Mouse (Mus musculus) stomach, embryonic 14.5 days (tissue): ENCODE data around the gene Syt1. TPM values are rescaled to one million over a fixed set of nuclear protein-coding genes. Genes with fewer than 3 reads are reported as not detected.
A peak's percentile ranks its signal among the peaks of the same experiment; 100 is the strongest.

Experiments
- ATAC-seq: fragments of 200-750 bp; cut with Nextera tagmentation; 2 replicates; pipeline ENCODE4 v1.8.0; 2017; ENCODE audit warnings: low read depth, moderate TSS enrichment; ENCODE audit not compliant: insufficient number of reproducible peaks, insufficient read depth, low FRiP score
- H3K27ac ChIP-seq: fragments of 300-500 bp; sonication (generic); 2 replicates; pipeline ENCODE4 v1.5.1; 2014; ENCODE audit warnings: mild to moderate bottlenecking, low read length, moderate library complexity, mixed read lengths
- H3K27me3 ChIP-seq: fragments of 300-500 bp; sonication (generic); 2 replicates; pipeline ENCODE4 v1.6.1; 2014; ENCODE audit warnings: low read length, control low read depth, mixed read lengths; ENCODE audit not compliant: control insufficient read depth, insufficient read depth
- H3K36me3 ChIP-seq: fragments of 300-500 bp; sonication (generic); 2 replicates; pipeline ENCODE4 v1.6.1; 2014; ENCODE audit warnings: mild to moderate bottlenecking, control low read depth, low read length, moderate library complexity, mixed read lengths; ENCODE audit not compliant: control insufficient read depth, insufficient read depth
- H3K4me1 ChIP-seq: fragments of 300-500 bp; sonication (generic); 2 replicates; pipeline ENCODE4 v1.6.1; 2014; ENCODE audit warnings: low read length, control low read depth, mixed read lengths; ENCODE audit not compliant: control insufficient read depth, insufficient read depth
- H3K4me2 ChIP-seq: fragments of 300-500 bp; sonication (generic); replicated peaks from 2 replicates; pipeline ENCODE4 v1.6.1; 2014; ENCODE audit warnings: low read depth, low read length, control low read depth
- H3K4me3 ChIP-seq: fragments of 300-500 bp; sonication (generic); 2 replicates; pipeline ENCODE4 v1.5.1; 2014; ENCODE audit warnings: low read depth, low read length, control low read depth
- H3K9ac ChIP-seq: fragments of 300-500 bp; sonication (generic); replicated peaks from 2 replicates; pipeline ENCODE4 v1.6.1; 2014; ENCODE audit warnings: low read depth, mild to moderate bottlenecking, control low read depth, low read length, moderate library complexity, mixed read lengths
- H3K9me3 ChIP-seq: fragments of 300-500 bp; sonication (generic); 2 replicates; pipeline ENCODE4 v1.6.1; 2016; ENCODE audit warnings: low read depth, low read length, control low read depth; ENCODE audit not compliant: control insufficient read depth
- WGBS: fragments of 180-500 bp; shearing (Covaris S2); extraction: QIAGEN DNeasy Blood & Tissue Kit; methylation state at CpG from one replicate; pipeline ENCODE4 v1.1.7; 2014; 5-methylcytosine and 5-hydroxymethylcytosine counted together
- polyA plus RNA-seq: library from polyadenylated mRNA; unstranded; fragments of >200 nt; fragmentation: Nextera tagmentation; extraction: Ambion mirVana; gene quantifications from 2 replicates; pipeline ENCODE4 v1.2.1, GENCODE M21; 2014

The Syt1 gene
- polyA plus RNA-seq, 1 experiment from 2014 or later, result 12.7 TPM

- no peak for ATAC-seq
- Histone ChIP-seq H3K9ac (no peak overlapping the region), H3K36me3 (no peaks in the 10 kb centered on the region), H3K27me3 (no peaks in the 10 kb centered on the region), H3K4me1 (no peaks in the 10 kb centered on the region), H3K4me2 (no peak overlapping the region), H3K4me3 (no peak overlapping the region), H3K9me3 (no peaks in the 10 kb centered on the region), H3K27ac (no peak overlapping the region)
- WGBS, result 91% methylated on average over 5 of the region's 5 CpGs
Observed at GRCm38 (mm10) chr10:108619861-108620260, 390.9 kb downstream of the Syt1 start.

GRCm38 (mm10) chr10:108619217-108619616, 391.6 kb downstream of the Syt1 start:
- WGBS, result 85% methylated on average over 5 of the region's 5 CpGs
- Histone ChIP-seq H3K4me2 (no peak overlapping the region), H3K9me3 (no peaks in the 10 kb centered on the region), H3K4me3 (no peak overlapping the region), H3K27ac (no peak overlapping the region), H3K4me1 (no peaks in the 10 kb centered on the region), H3K27me3 (no peaks in the 10 kb centered on the region), H3K36me3 (no peaks in the 10 kb centered on the region), H3K9ac (no peak overlapping the region)
- ATAC-seq, result no peak

GRCm38 (mm10) chr10:108610057-108610644, 400.6 kb downstream of the Syt1 start:
- Histone ChIP-seq H3K9ac (no peak overlapping the region), H3K4me1 (no peaks in the 10 kb centered on the region), H3K4me2 (no peak overlapping the region), H3K4me3 (no peak overlapping the region), H3K9me3 (no peaks in the 10 kb centered on the region), H3K27me3 (no peaks in the 10 kb centered on the region), H3K27ac (no peak overlapping the region), H3K36me3 (no peaks in the 10 kb centered on the region)
- WGBS, result 54% methylated on average over 14 of the region's 14 CpGs
- ATAC-seq, result 0 out of 2 replicates have a peak, but pooled peaks have one; percentile 18

DNA sequence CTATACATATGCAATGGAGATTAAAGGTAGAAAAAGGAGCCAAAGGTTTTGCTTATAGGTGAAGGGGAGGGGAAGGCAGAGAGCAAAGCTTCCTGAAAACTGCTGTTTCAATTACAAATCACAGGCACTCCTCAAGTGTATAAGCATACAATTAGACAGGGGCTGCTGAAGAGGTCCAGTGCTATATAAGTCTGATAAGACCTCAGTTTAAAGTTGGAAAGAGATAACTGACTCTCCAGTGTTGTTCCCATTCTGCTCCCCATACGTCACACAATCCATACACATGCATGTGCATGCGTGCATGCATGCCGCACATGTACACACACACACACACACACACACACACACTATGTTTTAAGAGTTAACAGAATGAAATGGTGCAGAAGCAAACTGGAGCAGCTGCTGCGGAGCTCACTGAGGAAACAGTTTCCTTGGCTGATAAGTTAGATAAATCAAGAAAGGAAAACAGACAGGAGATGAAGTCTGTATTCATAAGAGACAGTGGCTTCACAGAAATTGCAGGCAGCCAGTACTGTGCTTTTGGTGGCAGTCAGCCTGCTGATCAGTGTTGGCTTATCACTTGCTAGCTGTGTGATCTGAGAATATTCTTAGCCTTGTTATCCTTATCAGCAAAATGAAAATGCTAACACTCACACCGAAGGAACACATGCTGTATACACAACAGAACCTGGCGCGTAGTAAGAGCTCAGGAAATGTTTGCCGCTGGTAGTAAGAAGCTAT, 408.9 kb downstream of the Syt1 start:
- whole genome bisulfite sequencing, result 60% methylated on average over 8 of the region's 8 CpGs
- no peak overlapping the region for H3K27ac ChIP-seq
- H3K36me3 ChIP-seq, result no peaks in the 10 kb centered on the region
- no peaks in the 10 kb centered on the region for H3K27me3 ChIP-seq
- H3K4me2 ChIP-seq, result no peak overlapping the region
- ATAC-seq, result no peak
- no peak overlapping the region for H3K4me3 ChIP-seq
- no peaks in the 10 kb centered on the region for H3K4me1 ChIP-seq
- H3K9me3 ChIP-seq, result peaks cover 6% of the 10 kb centered on the region
- no peak overlapping the region for H3K9ac ChIP-seq

DNA sequence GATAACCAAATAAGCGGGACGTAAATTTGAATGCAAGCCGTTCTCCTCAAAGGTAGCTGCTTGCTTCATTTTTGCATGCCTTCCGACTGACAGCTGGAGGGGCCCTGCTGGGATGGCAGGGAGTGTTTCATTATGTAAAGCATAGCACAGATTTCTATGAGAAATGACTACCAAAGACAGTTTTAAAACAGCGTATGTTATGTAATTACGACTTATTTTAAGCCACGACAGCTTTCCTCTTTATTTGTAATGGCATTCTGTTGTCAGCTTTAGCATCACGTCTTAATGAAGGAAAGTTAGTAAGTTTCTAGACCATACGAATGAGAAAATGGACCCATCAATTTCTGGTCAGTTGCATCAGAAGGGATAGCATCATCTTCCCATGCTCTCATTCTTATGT, 410.1 kb downstream of the Syt1 start:
- Histone ChIP-seq H3K9me3 (peaks cover 6% of the 10 kb centered on the region), H3K4me3 (no peak overlapping the region), H3K9ac (no peak overlapping the region), H3K4me1 (no peaks in the 10 kb centered on the region; the same call in 1 of the 2 replicates), H3K27me3 (no peaks in the 10 kb centered on the region), H3K4me2 (no peak overlapping the region), H3K27ac (no peak overlapping the region), H3K36me3 (no peaks in the 10 kb centered on the region)
- no peak for ATAC-seq
- 83% methylated on average over 9 of the region's 9 CpGs for WGBS

- H3K27me3 ChIP-seq, result no peaks in the 10 kb centered on the region
- no peak overlapping the region for H3K9ac ChIP-seq
- H3K9me3 ChIP-seq, result peaks cover 6% of the 10 kb centered on the region
- 93% methylated on average over 1 of the region's 1 CpGs for WGBS
- H3K4me2 ChIP-seq, result no peak overlapping the region
- no peaks in the 10 kb centered on the region; the same call in 1 of the 2 replicates for H3K4me1 ChIP-seq
- no peak for ATAC-seq
- H3K36me3 ChIP-seq, result no peaks in the 10 kb centered on the region
- no peak overlapping the region for H3K4me3 ChIP-seq
- no peak overlapping the region for H3K27ac ChIP-seq
Observed at GRCm38 (mm10) chr10:108597385-108597784, 413.4 kb downstream of the Syt1 start.

GRCm38 (mm10) chr10:108596162-108596927, 414.4 kb downstream of the Syt1 start:
- H3K27ac ChIP-seq, result no peak overlapping the region
- peak overlapping the region; percentile 18; the same call in 1 of the 2 replicates for H3K4me2 ChIP-seq
- no peaks in the 10 kb centered on the region for H3K36me3 ChIP-seq
- H3K9ac ChIP-seq, result no peak overlapping the region
- no peak overlapping the region for H3K4me3 ChIP-seq
- no peaks in the 10 kb centered on the region for H3K27me3 ChIP-seq
- peak; percentile 46; the same call in 1 of the 2 replicates for ATAC-seq
- peaks cover 6% of the 10 kb centered on the region for H3K9me3 ChIP-seq
- H3K4me1 ChIP-seq, result no peaks in the 10 kb centered on the region; the same call in 1 of the 2 replicates
- 23% methylated on average over 11 of the region's 11 CpGs for WGBS

DNA sequence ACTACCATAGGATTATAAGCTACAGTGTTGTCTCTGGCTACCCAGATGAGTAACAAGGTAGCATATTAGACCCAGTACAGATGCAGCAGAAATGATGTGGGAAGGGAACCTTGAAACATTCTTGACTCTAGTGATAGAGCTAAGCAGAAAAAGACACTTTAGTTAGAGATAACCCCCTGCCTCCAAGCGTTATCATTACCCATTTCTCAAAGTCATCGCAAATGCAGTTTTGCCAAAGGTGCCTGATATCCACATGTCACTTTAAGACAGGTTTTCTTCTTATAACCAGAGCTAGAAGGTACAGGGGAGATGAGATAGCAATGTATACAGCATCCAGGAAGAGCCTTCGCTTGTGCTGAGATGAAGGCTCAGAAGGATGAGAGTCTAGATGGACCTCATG, 421.4 kb downstream of the Syt1 start:
- Histone ChIP-seq H3K4me2 (no peak overlapping the region), H3K27me3 (no peaks in the 10 kb centered on the region), H3K4me1 (no peaks in the 10 kb centered on the region), H3K9me3 (no peaks in the 10 kb centered on the region), H3K36me3 (no peaks in the 10 kb centered on the region), H3K27ac (no peak overlapping the region), H3K4me3 (no peak overlapping the region), H3K9ac (no peak overlapping the region)
- WGBS, result 71% methylated on average over 3 of the region's 3 CpGs
- ATAC-seq, result no peak
